Mouse (Mus musculus): ENCODE results near the gene Tmigd3. TPM values are rescaled to one million over a fixed set of nuclear protein-coding genes. Genes with fewer than 3 reads are reported as not detected.
"Not testable (repeated sequence)": the region's sequence is repeated elsewhere in the genome, so short reads cannot be mapped to it uniquely, and the experiment has no call there.

The Tmigd3 gene
- polyA plus RNA-seq, 1 experiment from 2014 or later, result 0.24 TPM

DNA sequence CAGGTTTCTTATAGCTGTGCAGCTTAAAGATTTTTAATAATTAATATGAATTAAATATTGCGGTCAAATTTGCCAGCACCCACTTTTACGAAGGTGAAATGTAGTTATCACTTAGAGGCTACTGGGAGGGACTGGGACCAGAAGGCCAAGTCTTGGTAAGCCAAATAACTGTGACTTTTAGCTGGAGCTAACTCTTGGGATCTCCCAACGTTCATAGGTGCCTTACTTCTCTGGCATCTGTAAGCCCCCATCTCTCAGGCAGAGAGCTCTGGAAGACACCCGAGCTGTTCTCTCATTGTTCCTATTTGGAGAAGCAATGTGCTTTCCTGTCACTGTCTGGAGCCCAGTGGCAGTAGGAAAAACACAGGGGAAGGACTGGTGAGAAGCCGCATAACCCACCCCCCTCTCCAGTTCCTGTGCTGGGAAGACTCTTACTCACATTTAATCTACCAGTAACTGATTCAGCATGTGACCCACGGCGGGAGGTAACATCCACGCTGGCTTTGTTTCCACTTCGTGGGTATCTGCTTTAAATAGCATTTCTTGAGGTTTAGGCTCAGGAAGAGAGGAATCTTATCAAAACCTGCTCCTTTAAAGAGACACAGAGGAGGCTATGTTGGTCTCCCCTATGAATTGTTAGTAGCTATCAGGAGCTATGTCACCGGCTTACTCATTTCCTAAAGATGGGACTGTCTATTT lies 47.1 kb downstream of the Tmigd3 start:
- WGBS (ENCODE audit: insufficient replicate concordance), result 26% methylated on average over 10 of the region's 10 CpGs
- no peaks in the 10 kb centered on the region for H3K27me3 ChIP-seq
- H3K4me2 ChIP-seq, result no peak overlapping the region
- ATAC-seq (ENCODE audit: insufficient read depth), result no peak
- H3K4me3 ChIP-seq (replicated peaks), result no peak overlapping the region
- peaks cover 50% of the 10 kb centered on the region for H3K4me1 ChIP-seq (replicated peaks)
- H3K9ac ChIP-seq, result no peak overlapping the region
- no peak overlapping the region for H3K27ac ChIP-seq (replicated peaks)
- no peaks in the 10 kb centered on the region for H3K36me3 ChIP-seq (replicated peaks)
- H3K9me3 ChIP-seq (replicated peaks), result no peaks in the 10 kb centered on the region

- H3K4me3 ChIP-seq (replicated peaks), result no peak overlapping the region
- H3K9ac ChIP-seq, result no peak overlapping the region
- WGBS (ENCODE audit: insufficient replicate concordance), result 43% methylated on average over 3 of the region's 3 CpGs
- H3K4me2 ChIP-seq, result no peak overlapping the region
- no peak for ATAC-seq (ENCODE audit: insufficient read depth)
- H3K4me1 ChIP-seq (replicated peaks), result peaks cover 47% of the 10 kb centered on the region
- no peaks in the 10 kb centered on the region for H3K36me3 ChIP-seq (replicated peaks)
- no peaks in the 10 kb centered on the region for H3K27me3 ChIP-seq
- H3K9me3 ChIP-seq (replicated peaks), result no peaks in the 10 kb centered on the region
- no peak overlapping the region for H3K27ac ChIP-seq (replicated peaks)
Measured at GRCm38 (mm10) chr3:105918355-105918745, 47.6 kb downstream of the Tmigd3 start.

- not testable (repeated sequence) for ATAC-seq (ENCODE audit: insufficient read depth)
- peaks cover 34% of the 10 kb centered on the region for H3K4me1 ChIP-seq (replicated peaks)
Measured at GRCm38 (mm10) chr3:105920743-105921142, 50.0 kb downstream of the Tmigd3 start.

DNA sequence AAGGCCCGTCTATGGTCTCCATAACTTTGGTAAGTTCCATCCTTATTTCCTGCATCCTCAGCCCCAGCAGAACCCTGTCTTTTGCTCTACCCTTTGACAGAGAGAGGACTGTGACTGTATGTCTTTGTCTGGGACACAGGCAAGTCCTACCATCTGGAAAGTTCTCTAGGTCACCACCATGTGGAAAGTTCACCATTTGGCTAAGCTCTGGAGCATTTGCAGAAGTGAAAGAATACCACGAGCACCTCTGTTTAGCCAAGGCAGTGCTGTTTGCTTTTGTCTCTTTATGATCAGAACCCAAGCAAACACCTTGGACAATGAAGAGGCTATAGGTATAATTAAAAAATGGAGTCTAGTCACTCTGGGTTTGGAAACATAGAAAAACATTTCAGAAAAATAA lies 51.3 kb downstream of the Tmigd3 start:
- 48% methylated on average over 2 of the region's 2 CpGs for WGBS (ENCODE audit: insufficient replicate concordance)
- Histone ChIP-seq H3K27ac (replicated peaks) (no peak overlapping the region), H3K4me1 (replicated peaks) (peaks cover 31% of the 10 kb centered on the region), H3K4me3 (replicated peaks) (no peak overlapping the region), H3K36me3 (replicated peaks) (no peaks in the 10 kb centered on the region), H3K9me3 (replicated peaks) (no peaks in the 10 kb centered on the region), H3K9ac (no peak overlapping the region), H3K27me3 (no peaks in the 10 kb centered on the region), H3K4me2 (no peak overlapping the region)
- no peak for ATAC-seq (ENCODE audit: insufficient read depth)

More at GRCm38 (mm10) chr3:105920743-105921142, 50.0 kb downstream of the Tmigd3 start:
- H3K27ac ChIP-seq (replicated peaks); H3K27me3 ChIP-seq; H3K36me3 ChIP-seq (replicated peaks); H3K4me3 ChIP-seq (replicated peaks); H3K4me2 ChIP-seq; H3K9me3 ChIP-seq (replicated peaks); H3K9ac ChIP-seq: not testable (repeated sequence)

GRCm38 (mm10) chr3:105924616-105925015 lies 53.9 kb downstream of the Tmigd3 start:
- H3K4me2 ChIP-seq, result no peak overlapping the region
- no peak overlapping the region for H3K4me3 ChIP-seq (replicated peaks)
- H3K27ac ChIP-seq (replicated peaks), result no peak overlapping the region
- H3K36me3 ChIP-seq (replicated peaks), result no peaks in the 10 kb centered on the region
- H3K27me3 ChIP-seq, result no peaks in the 10 kb centered on the region
- H3K9ac ChIP-seq, result no peak overlapping the region
- no peaks in the 10 kb centered on the region for H3K9me3 ChIP-seq (replicated peaks)
- ATAC-seq (ENCODE audit: insufficient read depth), result peak; percentile 61; the same call in 1 of the 2 replicates
- H3K4me1 ChIP-seq (replicated peaks), result peaks cover 16% of the 10 kb centered on the region
- WGBS (ENCODE audit: insufficient replicate concordance), result 49% methylated on average over 9 of the region's 9 CpGs

- Histone ChIP-seq H3K4me3 (replicated peaks) (no peak overlapping the region), H3K9me3 (replicated peaks) (no peaks in the 10 kb centered on the region), H3K27me3 (no peaks in the 10 kb centered on the region), H3K36me3 (replicated peaks) (no peaks in the 10 kb centered on the region), H3K4me1 (replicated peaks) (peaks cover 19% of the 10 kb centered on the region), H3K27ac (replicated peaks) (no peak overlapping the region), H3K4me2 (no peak overlapping the region), H3K9ac (no peak overlapping the region)
- ATAC-seq (ENCODE audit: insufficient read depth), result no peak
- 69% methylated on average over 7 of the region's 7 CpGs for WGBS (ENCODE audit: insufficient replicate concordance)
Measured at GRCm38 (mm10) chr3:105927561-105928194, 57.0 kb downstream of the Tmigd3 start.

DNA sequence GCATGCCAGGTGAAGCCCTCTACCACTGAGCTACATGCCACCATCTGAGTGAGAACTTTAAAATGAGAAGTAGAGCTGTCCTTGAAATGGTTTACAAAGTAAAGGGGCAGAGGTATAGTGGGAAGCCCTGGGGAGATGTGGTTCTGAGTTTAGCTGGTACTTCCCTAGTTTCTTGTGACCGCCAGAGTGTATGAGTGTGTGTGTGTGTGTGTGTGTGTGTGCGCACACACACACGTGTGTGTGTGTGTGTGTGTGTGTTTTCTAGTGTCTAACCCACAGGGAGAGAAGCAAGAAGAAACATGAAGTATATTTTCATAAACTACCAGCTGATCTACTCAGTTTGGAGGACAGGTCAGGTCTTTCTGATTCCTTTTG lies 57.5 kb downstream of the Tmigd3 start:
- H3K4me1 ChIP-seq (replicated peaks), result peaks cover 19% of the 10 kb centered on the region
- H3K27ac ChIP-seq (replicated peaks), result no peak overlapping the region
- H3K4me2 ChIP-seq, result no peak overlapping the region
- no peaks in the 10 kb centered on the region for H3K36me3 ChIP-seq (replicated peaks)
- ATAC-seq (ENCODE audit: insufficient read depth), result no peak
- H3K9ac ChIP-seq, result no peak overlapping the region
- WGBS (ENCODE audit: insufficient replicate concordance), result 58% methylated on average over 3 of the region's 3 CpGs
- no peak overlapping the region for H3K4me3 ChIP-seq (replicated peaks)
- H3K27me3 ChIP-seq, result no peaks in the 10 kb centered on the region
- no peaks in the 10 kb centered on the region for H3K9me3 ChIP-seq (replicated peaks)

DNA sequence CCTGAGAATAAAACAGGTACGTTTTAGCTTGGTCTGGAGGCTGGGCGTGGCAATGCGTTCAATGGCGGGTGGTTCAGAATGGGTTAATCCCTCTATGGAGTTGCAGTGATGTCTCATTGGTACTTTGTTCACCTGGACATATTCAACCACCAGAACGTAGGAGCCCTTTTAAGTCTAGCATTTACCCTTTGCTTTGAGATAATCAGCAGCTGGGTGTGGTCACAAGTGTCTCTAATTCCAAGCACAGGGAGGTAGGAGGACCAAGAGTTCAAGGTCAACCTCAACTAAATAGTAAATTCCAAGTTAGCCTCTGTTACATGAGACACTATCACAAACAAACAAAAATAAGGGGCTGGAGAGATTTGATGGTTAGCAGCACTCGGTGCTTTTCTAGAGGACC lies 58.1 kb downstream of the Tmigd3 start:
- no peaks in the 10 kb centered on the region for H3K36me3 ChIP-seq (replicated peaks)
- no peaks in the 10 kb centered on the region for H3K9me3 ChIP-seq (replicated peaks)
- H3K4me3 ChIP-seq (replicated peaks), result no peak overlapping the region
- H3K4me1 ChIP-seq (replicated peaks), result peaks cover 19% of the 10 kb centered on the region
- H3K27ac ChIP-seq (replicated peaks), result no peak overlapping the region
- H3K4me2 ChIP-seq, result no peak overlapping the region
- no peaks in the 10 kb centered on the region for H3K27me3 ChIP-seq
- ATAC-seq (ENCODE audit: insufficient read depth), result no peak
- 73% methylated on average over 6 of the region's 6 CpGs for WGBS (ENCODE audit: insufficient replicate concordance)
- no peak overlapping the region for H3K9ac ChIP-seq

- H3K4me1 ChIP-seq (replicated peaks), result peaks cover 14% of the 10 kb centered on the region
- WGBS (ENCODE audit: insufficient replicate concordance), result 43% methylated on average over 7 of the region's 7 CpGs
- no peak for ATAC-seq (ENCODE audit: insufficient read depth)
Measured at GRCm38 (mm10) chr3:105929821-105930220, 59.1 kb downstream of the Tmigd3 start.

GRCm38 (mm10) chr3:105931095-105931494 lies 60.4 kb downstream of the Tmigd3 start:
- H3K36me3 ChIP-seq (replicated peaks), result no peaks in the 10 kb centered on the region
- no peaks in the 10 kb centered on the region for H3K9me3 ChIP-seq (replicated peaks)
- no peaks in the 10 kb centered on the region for H3K27me3 ChIP-seq
- no peak for ATAC-seq (ENCODE audit: insufficient read depth)
- H3K4me1 ChIP-seq (replicated peaks), result peaks cover 7% of the 10 kb centered on the region; the same call in 1 of the 2 replicates
- 35% methylated on average over 2 of the region's 2 CpGs for WGBS (ENCODE audit: insufficient replicate concordance)
- H3K9ac ChIP-seq, result no peak overlapping the region
- H3K27ac ChIP-seq (replicated peaks), result no peak overlapping the region
- peak overlapping the region; percentile 9; the same call in 1 of the 2 replicates for H3K4me3 ChIP-seq (replicated peaks)
- peak overlapping the region; percentile 23 for H3K4me2 ChIP-seq

More at GRCm38 (mm10) chr3:105929821-105930220, 59.1 kb downstream of the Tmigd3 start:
- H3K4me3 ChIP-seq (replicated peaks), result no peak overlapping the region
- H3K9ac ChIP-seq, result no peak overlapping the region
- no peaks in the 10 kb centered on the region for H3K9me3 ChIP-seq (replicated peaks)
- no peaks in the 10 kb centered on the region for H3K36me3 ChIP-seq (replicated peaks)
- H3K27ac ChIP-seq (replicated peaks), result no peak overlapping the region
- H3K4me2 ChIP-seq, result no peak overlapping the region
- no peaks in the 10 kb centered on the region for H3K27me3 ChIP-seq

- Histone ChIP-seq H3K4me2 (no peak within 1 kb of the TSS), H3K27ac (replicated peaks) (peak within 1 kb of the TSS; percentile 39), H3K36me3 (replicated peaks) (0 out of 2 replicates have a peak, but pooled peaks cover 2% of the 10 kb centered on the region), H3K27me3 (no peaks in the 10 kb centered on the region), H3K9me3 (replicated peaks) (no peaks in the 10 kb centered on the region), H3K4me1 (replicated peaks) (peaks cover 7% of the 10 kb centered on the region; the same call in 1 of the 2 replicates), H3K4me3 (replicated peaks) (peak within 1 kb of the TSS; percentile 16), H3K9ac (no peak within 1 kb of the TSS)
- peak; percentile 27; the same call in 1 of the 2 replicates for ATAC-seq (ENCODE audit: insufficient read depth)
- WGBS (ENCODE audit: insufficient replicate concordance), result 24% methylated on average over 8 of the region's 8 CpGs
Measured at GRCm38 (mm10) chr3:105932240-105933071, 61.8 kb downstream of the Tmigd3 start, which contains the start of gene I830077J02Rik. TSS of gene I830077J02Rik (minus strand) at chr3:105932664.
